Mouse (Mus musculus) intestine, embryonic 15.5 days (tissue): ENCODE measurements around the gene Sptbn2. TPM values are rescaled to one million over a fixed set of nuclear protein-coding genes. Genes with fewer than 3 reads are reported as not detected.
A peak's percentile ranks its signal among the peaks of the same experiment; 100 is the strongest.

Source experiments
- ATAC-seq: fragments of 200-750 bp; cut with Nextera tagmentation; 2 replicates; pipeline ENCODE4 v1.8.0; 2017; ENCODE audit warnings: moderate TSS enrichment, moderate library complexity
- H3K27ac ChIP-seq: fragments of 300-500 bp; sonication (generic); 2 replicates; pipeline ENCODE4 v1.5.1; 2015; ENCODE audit warnings: mild to moderate bottlenecking, inconsistent platforms
- H3K27me3 ChIP-seq: fragments of 300-500 bp; sonication (generic); replicated peaks from 2 replicates; pipeline ENCODE4 v1.6.1; 2015; ENCODE audit warnings: inconsistent platforms
- H3K36me3 ChIP-seq: fragments of 300-500 bp; sonication (generic); 2 replicates; pipeline ENCODE4 v1.6.1; 2015; ENCODE audit warnings: inconsistent platforms
- H3K4me1 ChIP-seq: fragments of 300-500 bp; sonication (generic); replicated peaks from 2 replicates; pipeline ENCODE4 v1.6.1; 2015; ENCODE audit warnings: inconsistent platforms
- H3K4me2 ChIP-seq: fragments of 300-500 bp; sonication (generic); replicated peaks from 2 replicates; pipeline ENCODE4 v1.6.1; 2015; ENCODE audit warnings: mild to moderate bottlenecking, inconsistent platforms
- H3K4me3 ChIP-seq: fragments of 300-500 bp; sonication (generic); replicated peaks from 2 replicates; pipeline ENCODE4 v1.5.1; 2015; ENCODE audit warnings: inconsistent platforms
- H3K9ac ChIP-seq: fragments of 300-500 bp; sonication (generic); 2 replicates; pipeline ENCODE4 v1.6.1; 2015; ENCODE audit warnings: inconsistent platforms
- H3K9me3 ChIP-seq: fragments of 300-500 bp; sonication (generic); 2 replicates; pipeline ENCODE4 v1.6.1; 2016; ENCODE audit warnings: inconsistent platforms
- WGBS: fragments of 180-500 bp; shearing (Covaris S2); methylation state at CpG from one replicate; pipeline ENCODE4 v1.1.7; 2015; 5-methylcytosine and 5-hydroxymethylcytosine counted together
- polyA plus RNA-seq: library from polyadenylated mRNA; unstranded; fragments of >200 nt; fragmentation: Nextera tagmentation; extraction: Ambion mirVana; gene quantifications from 2 replicates; pipeline ENCODE4 v1.2.1, GENCODE M21; 2015

Sptbn2 gene
- polyA plus RNA-seq, 1 experiment from 2014 or later: 1.4 TPM

- H3K9me3 ChIP-seq: no peaks in the 10 kb centered on the region
- under 1% methylated on average over 41 of the region's 65 CpGs for WGBS
- peaks cover 16% of the 10 kb centered on the region for H3K4me1 ChIP-seq
- peaks cover 45% of the 10 kb centered on the region for H3K27me3 ChIP-seq
- H3K9ac ChIP-seq: peak overlapping the region; percentile 42
- H3K4me3 ChIP-seq: peak overlapping the region; percentile 53
- peak; percentile 58 for ATAC-seq
- peak overlapping the region; percentile 99 for H3K4me2 ChIP-seq
- no peak overlapping the region for H3K27ac ChIP-seq
- no peaks in the 10 kb centered on the region for H3K36me3 ChIP-seq
Measured at GRCm38 (mm10) chr19:4711601-4712155, 711 bp downstream of the Sptbn2 start.

- Histone ChIP-seq H3K4me3 (peak overlapping the region; percentile 53), H3K9ac (peak overlapping the region; percentile 42), H3K4me2 (peak overlapping the region; percentile 99), H3K4me1 (peaks cover 16% of the 10 kb centered on the region), H3K27ac (no peak overlapping the region), H3K27me3 (peaks cover 45% of the 10 kb centered on the region), H3K9me3 (no peaks in the 10 kb centered on the region), H3K36me3 (no peaks in the 10 kb centered on the region)
- peak; percentile 31 for ATAC-seq
- under 1% methylated on average over 56 of the region's 60 CpGs for WGBS
Measured at GRCm38 (mm10) chr19:4712156-4712780, 1.3 kb downstream of the Sptbn2 start.

- Histone ChIP-seq H3K27me3 (peaks cover 45% of the 10 kb centered on the region), H3K9me3 (no peaks in the 10 kb centered on the region), H3K4me1 (peaks cover 16% of the 10 kb centered on the region), H3K9ac (0 out of 2 replicates have a peak overlapping the region, but pooled peaks have one; percentile 42), H3K36me3 (no peaks in the 10 kb centered on the region), H3K27ac (no peak overlapping the region), H3K4me2 (peak overlapping the region; percentile 99), H3K4me3 (peak overlapping the region; percentile 53)
- no peak for ATAC-seq
- 56% methylated on average over 13 of the region's 13 CpGs for WGBS
Measured at GRCm38 (mm10) chr19:4712781-4713526, 2.0 kb downstream of the Sptbn2 start.

GRCm38 (mm10) chr19:4713886-4714285 lies 2.9 kb downstream of the Sptbn2 start:
- Histone ChIP-seq H3K4me3 (no peak overlapping the region), H3K36me3 (no peaks in the 10 kb centered on the region), H3K4me2 (no peak overlapping the region), H3K27me3 (peaks cover 45% of the 10 kb centered on the region), H3K4me1 (peaks cover 16% of the 10 kb centered on the region), H3K27ac (no peak overlapping the region), H3K9ac (no peak overlapping the region), H3K9me3 (no peaks in the 10 kb centered on the region)
- no peak for ATAC-seq
- WGBS: 80% methylated on average over 3 of the region's 3 CpGs

- Histone ChIP-seq H3K4me1 (peaks cover 10% of the 10 kb centered on the region), H3K27ac (no peak overlapping the region), H3K9me3 (no peaks in the 10 kb centered on the region), H3K4me3 (no peak overlapping the region), H3K36me3 (no peaks in the 10 kb centered on the region), H3K27me3 (peaks cover 30% of the 10 kb centered on the region), H3K9ac (no peak overlapping the region), H3K4me2 (no peak overlapping the region)
- 95% methylated on average over 14 of the region's 14 CpGs for WGBS
- no peak for ATAC-seq
Measured at GRCm38 (mm10) chr19:4716756-4717155, 5.8 kb downstream of the Sptbn2 start.

GRCm38 (mm10) chr19:4717281-4717680 lies 6.3 kb downstream of the Sptbn2 start:
- Histone ChIP-seq H3K9ac (no peak overlapping the region), H3K27me3 (peaks cover 24% of the 10 kb centered on the region), H3K4me2 (no peak overlapping the region), H3K4me1 (peaks cover 5% of the 10 kb centered on the region), H3K27ac (no peak overlapping the region), H3K9me3 (no peaks in the 10 kb centered on the region), H3K4me3 (no peak overlapping the region), H3K36me3 (no peaks in the 10 kb centered on the region)
- no peak for ATAC-seq
- 81% methylated on average over 2 of the region's 2 CpGs for WGBS

GRCm38 (mm10) chr19:4718716-4719115 lies 7.7 kb downstream of the Sptbn2 start:
- peak overlapping the region; percentile 22; the same call in 1 of the 2 replicates for H3K4me2 ChIP-seq
- no peak overlapping the region for H3K4me3 ChIP-seq

GRCm38 (mm10) chr19:4719351-4719764 lies 8.4 kb downstream of the Sptbn2 start:
- 17% methylated on average over 5 of the region's 5 CpGs for WGBS
- ATAC-seq: peak; percentile 79
- H3K4me1 ChIP-seq: no peaks in the 10 kb centered on the region; the same call in 1 of the 2 replicates
- H3K27me3 ChIP-seq: peaks cover 4% of the 10 kb centered on the region; the same call in 1 of the 2 replicates
- no peak overlapping the region for H3K9ac ChIP-seq
- no peak overlapping the region for H3K4me2 ChIP-seq
- 0 out of 2 replicates have a peak overlapping the region, but pooled peaks have one; percentile 27 for H3K27ac ChIP-seq
- H3K4me3 ChIP-seq: no peak overlapping the region
- no peaks in the 10 kb centered on the region for H3K36me3 ChIP-seq
- no peaks in the 10 kb centered on the region for H3K9me3 ChIP-seq

More at GRCm38 (mm10) chr19:4718716-4719115, 7.7 kb downstream of the Sptbn2 start:
- H3K27me3 ChIP-seq: peaks cover 10% of the 10 kb centered on the region
- 0 out of 2 replicates have a peak, but pooled peaks have one; percentile 19 for ATAC-seq
- no peaks in the 10 kb centered on the region for H3K36me3 ChIP-seq
- H3K27ac ChIP-seq: 0 out of 2 replicates have a peak overlapping the region, but pooled peaks have one; percentile 27
- 18% methylated on average over 10 of the region's 12 CpGs for WGBS
- no peaks in the 10 kb centered on the region for H3K9me3 ChIP-seq
- H3K9ac ChIP-seq: no peak overlapping the region
- H3K4me1 ChIP-seq: no peaks in the 10 kb centered on the region; the same call in 1 of the 2 replicates

- Histone ChIP-seq H3K36me3 (no peaks in the 10 kb centered on the region), H3K27ac (no peak overlapping the region), H3K4me3 (peak overlapping the region; percentile 26; the same call in 1 of the 2 replicates)
Measured at GRCm38 (mm10) chr19:4720112-4720511, 9.1 kb downstream of the Sptbn2 start.

GRCm38 (mm10) chr19:4720671-4721244 lies 9.8 kb downstream of the Sptbn2 start:
- ATAC-seq: peak; percentile 91

More at GRCm38 (mm10) chr19:4720112-4720511, 9.1 kb downstream of the Sptbn2 start:
- no peak for ATAC-seq
- Histone ChIP-seq H3K4me2 (peak overlapping the region; percentile 50), H3K9me3 (no peaks in the 10 kb centered on the region), H3K4me1 (no peaks in the 10 kb centered on the region; the same call in 1 of the 2 replicates), H3K27me3 (no peaks in the 10 kb centered on the region), H3K9ac (no peak overlapping the region)
- WGBS: 81% methylated on average over 15 of the region's 15 CpGs

GRCm38 (mm10) chr19:4729186-4729585 lies 18.2 kb downstream of the Sptbn2 start:
- no peaks in the 10 kb centered on the region for H3K36me3 ChIP-seq
- no peaks in the 10 kb centered on the region for H3K4me1 ChIP-seq
- H3K27me3 ChIP-seq: no peaks in the 10 kb centered on the region
- no peak overlapping the region for H3K4me3 ChIP-seq
- H3K27ac ChIP-seq: no peak overlapping the region
- WGBS: 80% methylated on average over 9 of the region's 9 CpGs
- no peak overlapping the region for H3K4me2 ChIP-seq
- no peak overlapping the region for H3K9ac ChIP-seq
- no peaks in the 10 kb centered on the region for H3K9me3 ChIP-seq
- no peak for ATAC-seq

More at GRCm38 (mm10) chr19:4720671-4721244, 9.8 kb downstream of the Sptbn2 start:
- H3K4me1 ChIP-seq: no peaks in the 10 kb centered on the region; the same call in 1 of the 2 replicates
- H3K4me3 ChIP-seq: peak overlapping the region; percentile 26
- H3K9ac ChIP-seq: peak overlapping the region; percentile 28
- peak overlapping the region; percentile 50 for H3K4me2 ChIP-seq
- WGBS: 11% methylated on average over 11 of the region's 11 CpGs
- H3K9me3 ChIP-seq: no peaks in the 10 kb centered on the region
- no peaks in the 10 kb centered on the region for H3K27me3 ChIP-seq
- H3K36me3 ChIP-seq: no peaks in the 10 kb centered on the region
- H3K27ac ChIP-seq: 0 out of 2 replicates have a peak overlapping the region, but pooled peaks have one; percentile 33

GRCm38 (mm10) chr19:4733052-4733451 lies 22.1 kb downstream of the Sptbn2 start:
- Histone ChIP-seq H3K4me3 (no peak overlapping the region), H3K4me2 (no peak overlapping the region), H3K36me3 (0 out of 2 replicates have a peak, but pooled peaks cover 2% of the 10 kb centered on the region), H3K4me1 (no peaks in the 10 kb centered on the region), H3K27me3 (no peaks in the 10 kb centered on the region), H3K27ac (no peak overlapping the region), H3K9ac (no peak overlapping the region), H3K9me3 (no peaks in the 10 kb centered on the region)
- ATAC-seq: no peak
- WGBS: 85% methylated on average over 3 of the region's 3 CpGs
